In genomic region chr8:9949134-9949890, GRCm38 (mm10) we compare ENCODE assay signal across 16 mouse cellular contexts. TPM values are rescaled to one million over a fixed set of nuclear protein-coding genes. Genes with fewer than 3 reads are reported as not detected.
DNase-seq lines count a peak whose midpoint lies in the region; ATAC-seq and TF ChIP-seq lines count a peak whose summit lies in the region.
"Had no signal": no experiment of that assay in that cellular context is flagged by ENCODE, and none has a peak within 500 bp of the region (broad histone marks: within the 10 kb centered on the region; RNA-seq: fewer than 3 reads in every experiment).

No protein-coding gene starts in this region.

- 57% methylated on average over 10 of the region's 10 CpGs for WGBS in hindbrain, postnatal 0 days
- 61% methylated on average over 10 of the region's 10 CpGs for WGBS in hindbrain, embryonic 16.5 days
- WGBS in liver, embryonic 11.5 days = 53% methylated on average over 10 of the region's 10 CpGs

- H3K9ac ChIP-seq in hindbrain, postnatal 0 days (replicated peaks; ENCODE audit: low read length) = no peak overlapping the region
- H3K9ac ChIP-seq in hindbrain, embryonic 16.5 days (ENCODE audit: low read depth, low read length) = no peak overlapping the region
- no peak overlapping the region for H3K9ac ChIP-seq in liver, embryonic 11.5 days (ENCODE audit: low read depth, low read length)
- H3K9ac ChIP-seq: forebrain, embryonic 13.5 days; heart, embryonic 13.5 days; hindbrain, embryonic 15.5 days had no signal

- no peaks in the 10 kb centered on the region for H3K27me3 ChIP-seq in hindbrain, postnatal 0 days (ENCODE audit: insufficient read depth, low read length)
- no peaks in the 10 kb centered on the region for H3K27me3 ChIP-seq in hindbrain, embryonic 16.5 days (replicated peaks; ENCODE audit: control insufficient read depth, insufficient read depth, low read length)
- no peaks in the 10 kb centered on the region for H3K27me3 ChIP-seq in liver, embryonic 11.5 days (replicated peaks; ENCODE audit: control insufficient read depth, insufficient read depth, low read length)
- H3K27me3 ChIP-seq: forebrain, embryonic 13.5 days; heart, embryonic 13.5 days; hindbrain, embryonic 15.5 days had no signal

- no peak overlapping the region for H3K4me3 ChIP-seq in hindbrain, postnatal 0 days (ENCODE audit: low read length)
- H3K4me3 ChIP-seq in hindbrain, embryonic 16.5 days (ENCODE audit: low read length) = no peak overlapping the region
- H3K4me3 ChIP-seq in liver, embryonic 11.5 days (ENCODE audit: low read depth, low read length) = no peak overlapping the region
- H3K4me3 ChIP-seq: embryonic facial prominence, embryonic 10.5 days; forebrain, embryonic 13.5 days; heart, embryonic 13.5 days; hindbrain, embryonic 15.5 days had no signal

- no peak overlapping the region for H3K27ac ChIP-seq in hindbrain, postnatal 0 days
- H3K27ac ChIP-seq in hindbrain, embryonic 16.5 days (ENCODE audit: low read depth, low read length) = no peak overlapping the region
- H3K27ac ChIP-seq in liver, embryonic 11.5 days (ENCODE audit: low read depth, low read length) = no peak overlapping the region
- H3K27ac ChIP-seq: embryonic facial prominence, embryonic 10.5 days; forebrain, embryonic 13.5 days; heart, embryonic 13.5 days; hindbrain, embryonic 15.5 days had no signal

- H3K36me3 ChIP-seq in hindbrain, postnatal 0 days (ENCODE audit: insufficient read depth, low read length) = no peaks in the 10 kb centered on the region
- H3K36me3 ChIP-seq in hindbrain, embryonic 16.5 days (ENCODE audit: control insufficient read depth, insufficient read depth, low read length) = no peaks in the 10 kb centered on the region
- H3K36me3 ChIP-seq in liver, embryonic 11.5 days (ENCODE audit: control insufficient read depth, insufficient read depth, low read length) = no peaks in the 10 kb centered on the region
- H3K36me3 ChIP-seq: embryonic facial prominence, embryonic 10.5 days; heart, embryonic 13.5 days; hindbrain, embryonic 15.5 days had no signal

- ATAC-seq in hindbrain, postnatal 0 days = peak; percentile 67; the same call in 1 of the 2 replicates
- no peak for ATAC-seq in hindbrain, embryonic 16.5 days
- ATAC-seq in liver, embryonic 11.5 days (replicated peaks; ENCODE audit: low FRiP score) = no peak
- ATAC-seq: forebrain, embryonic 13.5 days had no signal

- DNase-seq in cerebellum, postnatal 14 days = peak; percentile 14 to 40
- no peak for DNase-seq in cerebellum, adult 11 months
- peak; percentile 52 for DNase-seq in hindbrain, postnatal 0 days (ENCODE audit: low spot score)
- peak; percentile 55 for DNase-seq in brain, adult 2 months (ENCODE audit: low read depth, low spot score)
- peak; percentile 33 for DNase-seq in retina, postnatal 1 day
- no peak for DNase-seq in liver, embryonic 11.5 days (ENCODE audit: low spot score)
- DNase-seq: adrenal gland, postnatal 14 days; cerebellum, adult 8-10 months; gastrocnemius, postnatal 14 days; heart, postnatal 36 days had no signal

- H3K4me2 ChIP-seq in hindbrain, postnatal 0 days (ENCODE audit: low read depth, low read length) = no peak overlapping the region
- H3K4me2 ChIP-seq in hindbrain, embryonic 16.5 days (ENCODE audit: low read length) = no peak overlapping the region
- no peak overlapping the region for H3K4me2 ChIP-seq in liver, embryonic 11.5 days
- H3K4me2 ChIP-seq: forebrain, embryonic 13.5 days; heart, embryonic 13.5 days; hindbrain, embryonic 15.5 days had no signal

- H3K4me1 ChIP-seq in hindbrain, postnatal 0 days (ENCODE audit: insufficient read depth, low read length) = no peaks in the 10 kb centered on the region
- no peaks in the 10 kb centered on the region for H3K4me1 ChIP-seq in hindbrain, embryonic 16.5 days (ENCODE audit: control insufficient read depth, insufficient read depth, low read depth, low read length)
- H3K4me1 ChIP-seq in liver, embryonic 11.5 days (replicated peaks; ENCODE audit: control insufficient read depth, insufficient read depth, low read length) = no peaks in the 10 kb centered on the region
- H3K4me1 ChIP-seq: embryonic facial prominence, embryonic 10.5 days; forebrain, embryonic 13.5 days; heart, embryonic 13.5 days; hindbrain, embryonic 15.5 days had no signal

- H3K9me3 ChIP-seq in hindbrain, postnatal 0 days (ENCODE audit: low read length) = no peaks in the 10 kb centered on the region
- no peaks in the 10 kb centered on the region for H3K9me3 ChIP-seq in hindbrain, embryonic 16.5 days (ENCODE audit: control insufficient read depth, low read length)
- no peaks in the 10 kb centered on the region for H3K9me3 ChIP-seq in liver, embryonic 11.5 days (ENCODE audit: control insufficient read depth, low read length)
- H3K9me3 ChIP-seq: embryonic facial prominence, embryonic 10.5 days; forebrain, embryonic 13.5 days; heart, embryonic 13.5 days; hindbrain, embryonic 15.5 days had no signal

- TF ChIP-seq CTCF in hindbrain, postnatal 0 days (IDR thresholded peaks at IDR 0.05; ENCODE audit: low read depth) = no peak

RNA-seq across cellular contexts. Expression of gene Lig4, which starts 28.2 kb away (rescaled TPM):
- 3.3 and 4.0 TPM in 2 replicates for total RNA-seq in hindbrain, postnatal 0 days (2014; rRNA removed)
- polyA plus RNA-seq in hindbrain, postnatal 0 days (2015; fragmentation: Nextera tagmentation; extraction: Ambion mirVana) = 5.7 and 6.1 TPM in 2 replicates
- 10.3 and 12.0 TPM in 2 replicates for polyA plus RNA-seq in hindbrain, embryonic 16.5 days (2015; fragmentation: Nextera tagmentation; extraction: Ambion mirVana)
- polyA plus RNA-seq in liver, embryonic 11.5 days (2014; fragmentation: Nextera tagmentation; extraction: Ambion mirVana) = 3.6 and 3.7 TPM in 2 replicates

RNA-seq across cellular contexts. Expression of gene Abhd13, which starts 28.2 kb away (rescaled TPM):
- total RNA-seq in hindbrain, postnatal 0 days (2014; rRNA removed) = 21.3 and 24.5 TPM in 2 replicates
- 13.1 and 13.4 TPM in 2 replicates for polyA plus RNA-seq in hindbrain, postnatal 0 days (2015; fragmentation: Nextera tagmentation; extraction: Ambion mirVana)
- 12.6 and 13.7 TPM in 2 replicates for polyA plus RNA-seq in hindbrain, embryonic 16.5 days (2015; fragmentation: Nextera tagmentation; extraction: Ambion mirVana)
- 10.9 and 12.8 TPM in 2 replicates for polyA plus RNA-seq in liver, embryonic 11.5 days (2014; fragmentation: Nextera tagmentation; extraction: Ambion mirVana)

RNA-seq across cellular contexts. Expression of gene Tnfsf13b, which starts 57.0 kb away (rescaled TPM):
- 0.14 and 0.47 TPM in 2 replicates for total RNA-seq in hindbrain, postnatal 0 days (2014; rRNA removed)
- polyA plus RNA-seq in hindbrain, postnatal 0 days (2015; fragmentation: Nextera tagmentation; extraction: Ambion mirVana) = 0.93 and 1.2 TPM in 2 replicates
- polyA plus RNA-seq in hindbrain, embryonic 16.5 days (2015; fragmentation: Nextera tagmentation; extraction: Ambion mirVana) = 0.22 and 0.61 TPM in 2 replicates
- 0.25 and 0.30 TPM in 2 replicates for polyA plus RNA-seq in liver, embryonic 11.5 days (2014; fragmentation: Nextera tagmentation; extraction: Ambion mirVana)
- total RNA-seq: MEL had no signal
- polyA plus RNA-seq: embryonic facial prominence, embryonic 10.5 days had no signal

Comparison
In these comparisons a context has a peak if more than half of its experiments do, and no peak if none do; other contexts are left out.
1. DNase-seq: peak in cerebellum, postnatal 14 days (2 of 2), hindbrain, postnatal 0 days (single experiment), brain, adult 2 months (single experiment) and retina, postnatal 1 day (single experiment); none in cerebellum, adult 11 months (single experiment) and liver, embryonic 11.5 days (single experiment).